Mouse (Mus musculus): ENCODE results near the gene Bach2. TPM values are rescaled to one million over a fixed set of nuclear protein-coding genes. Genes with fewer than 3 reads are reported as not detected.

Bach2 gene
- total RNA-seq, 2 experiments from 2014 or later = 13.7 to 14.0 TPM

DNA sequence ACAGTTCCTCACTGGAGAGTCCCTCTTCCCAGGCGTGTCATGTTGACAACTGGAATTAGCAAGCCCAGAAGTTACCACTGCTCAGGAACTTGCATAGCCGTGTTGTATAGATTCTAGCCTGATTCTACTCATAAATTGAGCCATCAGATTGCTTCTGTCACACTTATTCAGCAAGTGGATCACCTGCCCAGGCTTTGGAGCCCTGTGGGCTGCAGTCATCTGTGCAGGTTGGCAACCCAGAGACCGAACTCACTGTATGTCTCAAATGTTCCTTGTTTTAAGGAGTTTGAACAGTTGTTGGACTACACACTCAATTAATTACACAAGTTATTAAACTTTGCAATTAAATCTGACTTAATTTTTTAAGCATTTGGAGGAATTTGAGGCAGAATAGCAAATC is 61.4 kb downstream of the Bach2 start:
- no peak for DNase-seq

DNA sequence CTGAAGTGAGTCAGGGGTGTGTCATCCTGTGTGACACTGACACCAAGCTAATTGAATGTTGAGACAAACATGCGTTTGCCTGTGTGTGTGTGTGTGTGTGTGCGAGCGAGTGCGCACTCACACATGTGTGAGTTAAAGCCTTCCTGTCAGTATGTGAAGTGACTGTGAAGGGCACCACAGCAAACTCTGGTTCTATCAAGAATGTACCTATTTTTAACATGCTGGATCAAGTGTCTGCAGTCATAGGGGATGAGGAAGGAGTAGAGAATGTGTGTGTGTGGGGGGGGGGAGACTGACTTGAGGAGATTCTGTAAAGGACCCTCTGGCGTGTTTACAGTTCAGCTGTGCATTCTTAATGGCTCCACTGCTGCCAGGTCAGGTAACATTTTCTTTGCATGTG is 64.1 kb downstream of the Bach2 start:
- DNase-seq = no peak

DNA sequence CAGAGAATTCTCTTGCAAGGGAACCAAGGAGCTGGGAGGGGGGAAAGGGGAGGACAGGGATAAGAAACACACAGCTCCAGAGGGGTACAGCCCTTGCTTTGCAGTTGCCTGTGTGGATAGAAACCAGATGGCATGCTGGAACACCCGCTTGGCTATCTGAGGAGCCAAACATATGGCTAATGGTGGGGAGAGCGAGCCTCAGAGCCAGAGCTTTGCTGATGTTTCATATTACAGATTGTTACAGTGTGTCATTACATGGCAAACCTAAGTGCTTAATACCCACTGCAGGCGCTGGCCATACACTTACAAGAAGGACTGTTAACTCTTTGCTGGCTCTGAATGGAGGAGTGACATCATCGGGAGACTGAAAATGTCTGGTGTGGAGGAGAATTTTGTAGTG is 64.5 kb downstream of the Bach2 start:
- DNase-seq = peak; percentile 27 to 42

DNA sequence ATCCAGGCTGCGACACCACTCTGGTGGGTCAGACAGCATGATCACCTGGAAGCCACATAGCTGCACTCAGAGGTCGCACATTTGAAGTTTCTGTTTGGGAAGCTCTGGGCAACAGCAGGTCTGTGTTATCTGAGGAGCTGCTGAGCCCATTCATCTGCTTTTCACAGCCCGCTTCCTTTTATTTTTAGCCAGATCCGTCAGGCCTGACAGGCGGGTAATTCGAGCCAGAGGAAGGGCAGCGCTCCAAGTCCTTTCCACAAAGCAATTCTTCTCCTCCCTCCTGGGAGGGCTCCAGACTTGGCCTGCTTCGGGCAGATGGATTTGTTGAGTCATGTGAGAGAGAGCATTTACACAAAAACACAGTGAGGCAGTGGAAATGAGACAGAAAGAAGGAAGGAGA is 65.1 kb downstream of the Bach2 start:
- DNase-seq = peak; percentile 90 to 91

DNA sequence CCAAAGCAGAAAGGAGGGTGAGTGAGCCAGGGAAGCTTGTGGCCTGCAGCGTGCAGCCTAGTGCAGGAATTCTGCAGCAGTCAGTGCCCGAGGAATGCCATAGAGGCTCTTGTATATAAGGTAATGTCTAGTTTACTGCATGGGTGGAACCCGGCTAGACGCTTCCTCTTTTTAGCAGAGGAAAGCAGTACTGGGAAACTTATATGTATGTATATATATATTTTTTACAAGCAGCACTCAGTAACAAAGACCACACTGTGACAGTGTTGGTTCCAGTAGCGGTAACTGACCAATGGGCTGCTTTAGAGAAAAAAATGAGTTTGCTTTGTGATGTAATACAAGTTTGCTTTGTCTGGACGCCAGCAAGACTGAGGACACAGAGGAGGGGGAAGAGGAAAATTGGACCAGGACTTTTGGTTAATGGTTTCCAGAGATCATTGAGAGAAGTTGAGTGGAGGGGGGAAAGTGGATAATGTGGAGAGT is 65.7 kb downstream of the Bach2 start:
- no peak for DNase-seq

DNA sequence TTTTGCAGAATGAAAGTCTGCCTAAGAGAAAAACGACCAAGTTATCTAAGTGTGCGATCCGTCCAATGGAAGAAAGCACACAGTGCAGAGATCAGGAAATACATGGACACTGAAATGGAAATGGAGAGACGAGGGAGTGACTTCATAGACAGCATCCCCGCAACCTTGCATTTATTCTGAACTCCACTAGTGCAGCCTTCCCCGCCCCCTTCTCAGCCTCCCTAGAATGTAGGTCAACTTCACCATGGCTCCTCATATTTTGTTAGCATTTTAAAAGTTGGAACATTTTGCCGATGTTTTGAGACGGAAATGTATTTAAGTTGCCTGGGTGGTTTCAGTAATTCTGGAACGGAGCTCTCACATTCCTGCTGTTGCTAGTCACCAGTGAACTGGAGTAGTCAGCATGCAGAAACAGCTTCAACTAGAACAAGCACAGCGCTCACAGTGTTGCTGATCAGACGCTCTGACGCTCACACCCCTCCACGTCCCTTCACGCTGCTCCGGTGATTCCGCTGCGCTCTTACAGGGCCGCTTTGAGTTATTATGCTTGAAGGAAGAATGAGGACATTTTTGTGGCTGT is 66.5 kb downstream of the Bach2 start:
- DNase-seq = no peak

DNA sequence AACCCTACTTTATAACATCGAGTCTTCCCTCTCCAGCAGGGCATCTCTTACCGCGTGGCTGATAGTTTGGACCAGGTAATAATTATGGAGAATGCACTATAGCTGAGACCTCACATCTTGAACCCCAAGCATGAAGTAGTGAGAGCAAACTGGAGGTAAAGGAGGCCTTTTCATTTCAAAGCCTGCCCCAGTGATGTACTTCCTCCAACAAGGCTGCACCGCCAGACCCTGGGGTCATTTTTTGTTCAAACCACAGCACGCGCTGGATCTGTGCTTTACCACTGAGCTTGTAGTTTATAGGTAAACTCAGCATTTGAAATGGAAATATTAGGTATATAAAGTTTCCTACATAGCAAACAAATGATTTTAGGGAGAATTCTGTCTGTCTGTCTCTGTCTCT is 67.1 kb downstream of the Bach2 start:
- DNase-seq = no peak

DNA sequence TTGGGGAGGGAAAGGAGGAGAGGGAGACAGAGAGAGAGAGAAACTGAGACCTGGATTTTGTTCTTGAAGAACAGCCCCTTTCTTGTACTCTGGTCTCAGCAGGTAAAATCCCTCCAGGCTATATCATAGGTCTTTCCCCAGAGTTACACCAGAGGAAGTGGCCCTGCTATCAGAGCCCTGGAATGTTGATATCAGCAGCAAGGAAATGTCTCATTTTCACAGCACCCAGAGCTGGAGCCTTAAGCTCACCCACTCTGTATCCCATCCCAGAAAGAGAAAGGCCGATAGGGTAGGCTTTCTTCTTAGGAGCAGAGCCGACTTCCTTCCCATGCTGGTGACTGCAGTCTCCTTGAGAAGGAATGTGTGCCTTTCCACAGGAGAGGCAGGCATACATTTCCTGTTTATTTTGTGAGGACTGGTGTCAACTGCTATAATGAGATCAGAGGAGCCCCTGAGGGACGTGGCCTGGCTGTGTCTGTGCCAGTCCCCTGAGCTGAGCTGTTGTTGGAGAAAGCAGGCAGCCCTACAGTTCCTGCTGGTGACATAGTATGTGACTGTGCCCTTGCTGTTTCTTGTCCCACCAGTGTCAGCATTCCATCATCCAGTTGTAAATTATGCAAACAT is 67.7 kb downstream of the Bach2 start:
- DNase-seq = no peak

DNA sequence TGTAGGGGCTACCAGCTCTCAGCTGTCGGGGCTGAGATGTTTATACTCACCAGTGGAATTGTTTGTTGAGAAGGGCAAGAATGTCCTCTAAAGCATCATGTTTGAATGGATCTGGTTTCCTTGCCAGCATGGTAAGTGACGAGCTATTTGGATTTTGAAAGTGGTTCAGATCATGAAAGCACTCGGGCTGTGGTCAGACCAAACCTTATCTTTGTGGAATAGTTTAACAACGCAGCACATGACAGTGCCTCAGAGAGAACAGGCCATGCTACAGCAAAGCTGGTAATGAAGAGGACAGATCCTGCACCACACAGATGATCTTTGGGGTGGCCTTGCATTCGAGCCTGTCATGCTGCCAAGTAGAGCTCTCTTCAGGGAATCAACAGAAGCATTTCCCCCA is 68.6 kb downstream of the Bach2 start:
- no peak for DNase-seq

DNA sequence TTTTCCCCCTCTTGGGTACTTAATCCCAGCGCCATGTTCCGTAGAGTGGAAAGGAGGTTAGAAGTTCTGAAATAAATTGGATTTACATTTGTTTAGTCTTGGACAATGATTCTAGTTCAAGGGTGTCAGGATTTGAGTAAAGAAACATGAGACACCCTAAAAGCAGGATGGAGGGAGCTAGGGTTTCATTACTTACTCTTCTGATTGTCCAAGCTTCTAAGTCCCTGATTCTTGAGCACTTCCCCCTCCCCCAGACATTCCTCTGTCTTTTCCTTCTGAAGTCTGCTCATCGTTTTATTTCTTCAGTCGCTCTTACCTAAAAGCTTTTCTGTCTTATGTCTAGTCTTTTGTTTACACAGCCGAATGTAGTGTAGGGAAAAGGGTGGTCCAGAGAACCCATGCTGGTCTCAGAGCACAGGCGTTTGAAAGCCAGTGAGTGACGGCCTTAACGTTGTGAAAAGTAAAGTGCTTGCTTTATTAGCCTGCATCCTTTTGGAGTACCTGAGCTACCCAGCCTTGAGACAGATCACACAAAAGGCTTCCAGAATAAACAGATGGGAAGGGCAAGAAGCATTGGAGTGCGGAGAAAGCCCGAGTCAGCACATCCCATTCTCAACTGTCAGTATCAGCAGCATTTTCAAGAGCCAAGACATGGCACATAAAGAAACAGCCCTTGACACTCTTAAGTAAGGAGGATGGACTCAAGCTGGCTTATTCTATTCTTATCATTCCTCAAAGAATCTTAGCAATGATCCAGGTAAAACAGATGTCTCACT is 73.8 kb downstream of the Bach2 start:
- no peak for DNase-seq

DNA sequence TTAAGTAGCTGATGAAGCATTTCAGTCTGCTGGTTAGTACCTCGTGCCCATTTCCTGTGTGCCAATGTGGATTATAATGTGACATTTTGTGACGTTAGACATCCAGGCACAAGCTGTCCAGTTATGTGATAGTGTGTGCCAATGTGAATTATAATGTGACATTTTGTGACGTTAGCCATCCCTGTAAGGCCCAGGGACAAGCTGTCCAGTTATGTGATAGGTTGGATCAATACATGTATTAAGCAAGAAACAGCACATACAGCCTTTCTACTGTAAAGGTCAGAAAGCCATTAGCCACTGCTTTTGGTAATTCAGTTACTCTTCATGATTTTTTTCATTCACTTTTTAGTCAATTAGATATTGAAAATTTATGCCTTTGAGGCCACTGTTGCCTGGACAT is 76.3 kb downstream of the Bach2 start:
- DNase-seq = no peak

DNA sequence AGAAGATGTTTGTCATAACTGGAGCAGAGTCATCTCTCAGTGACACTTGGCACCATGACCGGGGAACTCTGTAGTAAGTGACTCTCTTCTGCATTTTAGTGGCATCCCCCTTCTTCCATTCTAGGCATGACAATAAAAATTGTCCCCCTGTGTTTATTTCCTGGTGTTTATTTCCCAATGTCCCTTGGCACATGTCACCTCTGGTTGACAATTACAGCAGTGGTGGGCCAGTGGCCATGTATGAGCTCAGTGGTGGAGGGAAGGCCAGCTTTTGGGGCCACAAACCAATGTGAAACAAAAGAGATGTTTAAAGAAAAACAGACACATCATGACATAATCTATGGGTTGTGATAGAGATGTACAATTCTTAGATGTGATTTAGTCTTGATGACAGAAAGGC is 80.0 kb downstream of the Bach2 start:
- DNase-seq = no peak

DNA sequence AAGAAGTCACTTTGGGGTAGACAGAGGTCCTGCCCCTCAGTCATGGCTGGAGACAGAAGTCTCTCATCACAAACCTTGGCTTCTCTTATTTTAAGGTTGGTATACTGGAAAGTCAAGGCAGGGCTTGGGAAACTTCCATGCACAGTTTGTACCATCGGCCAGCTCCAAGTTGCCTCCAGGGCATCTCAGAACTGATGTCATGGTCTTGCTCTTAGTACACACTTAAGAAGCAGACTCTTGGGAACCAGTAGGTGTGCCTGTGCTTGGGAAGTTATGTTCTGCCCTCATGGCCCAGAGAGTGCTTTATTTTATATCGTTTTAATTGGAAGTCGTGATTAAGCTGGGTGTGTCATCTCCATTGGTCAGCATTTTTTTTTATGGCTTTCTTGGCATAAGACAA is 80.7 kb downstream of the Bach2 start:
- DNase-seq = no peak

DNA sequence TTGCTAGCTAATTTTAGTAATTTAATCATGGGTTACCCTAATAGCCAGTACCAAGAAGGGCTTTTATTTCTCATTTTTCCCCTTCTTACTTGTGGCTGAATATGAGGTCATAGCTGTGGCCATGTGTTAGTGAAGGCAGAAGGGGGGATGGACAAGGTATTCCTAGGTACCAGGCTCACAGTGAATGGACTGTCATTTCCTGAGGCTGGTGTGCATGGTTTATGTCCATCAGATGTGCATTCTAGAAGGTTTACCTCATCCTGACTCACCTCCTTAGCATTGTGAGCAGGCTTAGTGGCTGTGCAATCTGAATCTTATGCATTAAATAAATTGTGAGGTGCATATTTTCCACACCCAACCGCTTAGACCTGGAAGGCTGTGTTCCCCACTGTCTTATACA is 81.4 kb downstream of the Bach2 start:
- DNase-seq = no peak

DNA sequence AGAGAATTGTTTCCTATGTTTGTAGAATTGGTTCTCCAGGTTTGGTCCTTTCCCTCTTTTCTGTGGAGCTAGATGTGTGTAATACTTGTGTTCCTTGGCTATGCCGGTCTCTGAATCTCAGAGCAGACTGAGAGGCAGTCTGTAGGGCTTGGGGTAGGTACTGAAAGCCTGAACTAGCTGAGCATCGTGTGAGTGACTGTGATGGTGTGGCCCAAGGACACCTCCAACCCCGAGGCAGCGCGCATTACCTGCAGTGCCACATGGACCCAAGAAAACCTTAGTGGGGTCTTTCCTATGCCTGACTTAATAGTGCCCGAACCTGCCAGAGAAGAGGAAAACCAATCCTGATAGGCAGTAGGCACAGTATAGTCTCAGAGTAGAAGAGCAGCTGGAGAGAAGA is 85.5 kb downstream of the Bach2 start:
- DNase-seq = no peak

DNA sequence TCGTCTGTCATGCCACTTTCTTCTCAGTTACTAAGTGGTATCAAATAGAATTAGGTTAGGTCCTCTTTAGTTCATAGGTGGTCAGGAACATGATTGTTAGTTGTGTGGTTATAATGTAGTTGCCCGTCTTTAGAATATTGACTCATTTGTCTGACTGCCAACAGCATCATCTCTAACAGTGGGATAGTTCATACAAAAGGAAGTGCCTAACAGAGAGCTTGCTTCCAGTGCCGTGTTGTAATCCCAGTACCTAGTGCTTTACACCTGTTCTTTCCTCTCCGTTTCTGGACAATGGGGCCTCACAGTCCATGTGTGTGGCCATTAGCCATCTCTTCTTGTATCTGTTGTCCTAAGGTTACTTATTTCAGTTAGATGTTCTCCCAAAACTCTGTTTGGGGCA is 86.4 kb downstream of the Bach2 start:
- DNase-seq = no peak

DNA sequence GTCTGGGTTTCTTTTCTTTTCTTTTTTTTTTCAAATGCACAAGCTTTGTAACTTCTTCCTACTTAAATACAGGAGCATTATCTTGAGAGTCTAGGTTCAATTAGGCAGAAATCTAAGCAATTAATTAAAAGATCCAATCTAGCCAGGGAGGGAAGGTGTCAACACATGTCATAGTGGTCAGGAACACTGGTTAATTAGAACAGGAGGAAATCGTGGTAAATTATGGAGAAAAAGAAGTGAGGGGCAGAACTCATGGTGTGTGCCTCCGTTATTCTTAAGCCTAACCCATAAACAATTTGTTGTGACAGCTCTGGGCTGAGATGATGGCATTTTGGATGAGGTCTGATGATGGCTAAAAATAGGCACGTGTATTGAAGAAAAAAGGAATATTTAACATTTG is 87.0 kb downstream of the Bach2 start:
- DNase-seq = no peak

DNA sequence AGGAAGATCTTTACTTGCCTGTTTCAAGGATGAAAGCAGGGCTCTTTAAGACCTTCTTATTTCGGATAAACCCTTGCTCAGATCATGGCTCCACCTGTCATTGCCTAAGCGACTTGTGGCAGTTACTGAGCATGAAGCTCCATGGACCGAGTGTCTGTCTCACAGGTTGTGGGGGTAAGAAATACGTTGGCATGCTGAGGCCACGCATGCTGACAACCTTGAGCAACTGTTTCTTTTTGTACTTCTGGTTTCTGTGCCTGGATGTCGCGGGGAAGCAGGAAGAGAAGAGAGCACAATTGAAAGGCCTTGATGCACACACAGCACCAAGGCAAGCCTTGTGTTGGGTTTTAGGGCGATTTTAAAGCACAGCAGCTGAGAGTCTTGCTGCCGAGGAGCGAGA is 87.7 kb downstream of the Bach2 start:
- no peak for DNase-seq

DNA sequence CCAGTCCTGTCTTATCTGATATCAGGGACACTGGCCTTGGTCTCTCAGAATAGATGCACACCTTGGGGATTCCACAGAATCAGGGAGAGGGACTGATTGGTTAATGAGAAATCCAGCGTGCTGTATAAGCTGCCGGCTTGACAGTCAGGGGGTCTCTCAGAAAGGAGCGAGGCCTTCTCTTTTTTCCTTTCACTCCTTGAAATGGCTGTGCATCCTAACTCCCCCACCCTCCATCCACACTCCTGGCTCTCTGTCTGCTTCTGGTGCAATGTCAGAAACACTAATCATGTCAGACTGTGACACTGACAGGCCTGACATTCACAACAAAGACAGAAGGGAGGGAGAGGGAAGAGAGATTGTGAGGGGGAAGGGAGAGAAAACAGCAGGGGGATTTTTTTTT is 88.3 kb downstream of the Bach2 start:
- no peak for DNase-seq

DNA sequence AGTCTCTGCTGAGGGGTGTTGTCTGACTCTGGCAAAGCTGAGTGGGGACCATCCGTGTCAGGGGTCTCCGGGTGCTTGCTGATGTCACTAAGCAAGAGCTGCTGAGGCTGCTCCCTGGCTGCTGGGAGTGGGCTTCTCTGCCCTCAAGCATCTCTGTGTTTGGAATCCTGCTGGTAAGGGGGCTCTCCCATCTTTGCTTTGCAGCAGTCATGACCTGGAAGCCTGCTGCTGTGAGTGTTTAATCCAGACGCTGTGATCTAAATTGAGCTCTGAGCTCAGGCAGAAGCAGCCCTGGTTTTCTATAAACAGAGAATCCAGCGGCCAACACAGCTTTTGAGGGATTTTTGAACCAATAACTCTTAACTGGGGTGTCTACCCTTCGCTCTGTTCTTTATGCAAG is 89.0 kb downstream of the Bach2 start:
- no peak for DNase-seq

DNA sequence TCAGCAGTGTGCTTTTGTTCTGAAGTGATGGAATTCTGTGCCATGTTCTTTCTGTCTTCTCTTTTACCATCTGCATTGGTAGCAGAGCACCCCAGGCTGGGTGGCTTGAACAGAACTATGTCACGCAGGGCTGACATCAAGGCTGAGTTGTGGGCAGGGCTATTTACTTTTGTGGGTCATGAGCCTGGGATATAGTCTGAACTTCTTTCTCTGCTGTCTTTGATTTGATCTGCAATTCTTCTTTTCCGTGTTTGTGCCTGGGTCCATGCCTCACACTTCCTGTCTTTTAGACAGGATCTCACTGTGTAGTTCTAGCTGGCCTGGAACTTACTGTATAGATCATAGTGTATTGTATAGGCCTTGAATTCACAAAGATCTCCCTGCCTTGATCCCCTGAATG is 90.0 kb downstream of the Bach2 start:
- no peak for DNase-seq

DNA sequence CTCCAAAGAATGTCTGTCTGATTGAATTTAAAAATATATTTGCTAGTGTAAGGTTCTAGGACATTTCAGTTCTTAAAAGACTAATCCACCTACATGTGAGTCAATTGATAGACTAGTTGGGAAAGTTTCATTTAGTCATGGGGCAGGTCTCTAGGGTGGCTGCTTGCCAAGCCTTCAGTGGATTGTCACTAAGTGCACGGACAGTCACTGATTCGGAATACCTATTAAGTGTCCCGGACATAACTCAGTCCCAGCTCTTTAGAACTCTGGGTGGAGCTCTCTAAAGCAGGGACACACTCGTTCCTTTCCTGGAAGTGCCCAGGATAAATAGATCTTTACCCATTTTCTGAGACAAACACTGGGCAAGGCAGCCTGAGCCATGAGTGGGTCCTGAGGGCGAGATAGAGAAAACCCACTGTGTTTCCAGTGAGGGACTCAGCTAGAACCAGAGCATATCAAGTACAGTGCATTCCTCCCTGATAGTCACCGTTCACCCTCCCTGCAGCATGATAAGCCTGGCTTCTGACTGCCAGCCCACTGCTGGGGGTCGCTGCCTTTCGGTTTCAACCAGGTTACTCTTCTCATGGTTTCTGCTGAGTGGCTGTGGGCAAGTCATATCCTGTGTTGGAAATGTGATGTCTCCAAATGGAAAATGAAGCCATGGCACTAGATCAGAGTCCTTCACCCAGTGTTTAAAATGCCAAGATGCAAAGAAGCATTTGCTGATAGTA is 92.1 kb downstream of the Bach2 start:
- no peak for DNase-seq

DNA sequence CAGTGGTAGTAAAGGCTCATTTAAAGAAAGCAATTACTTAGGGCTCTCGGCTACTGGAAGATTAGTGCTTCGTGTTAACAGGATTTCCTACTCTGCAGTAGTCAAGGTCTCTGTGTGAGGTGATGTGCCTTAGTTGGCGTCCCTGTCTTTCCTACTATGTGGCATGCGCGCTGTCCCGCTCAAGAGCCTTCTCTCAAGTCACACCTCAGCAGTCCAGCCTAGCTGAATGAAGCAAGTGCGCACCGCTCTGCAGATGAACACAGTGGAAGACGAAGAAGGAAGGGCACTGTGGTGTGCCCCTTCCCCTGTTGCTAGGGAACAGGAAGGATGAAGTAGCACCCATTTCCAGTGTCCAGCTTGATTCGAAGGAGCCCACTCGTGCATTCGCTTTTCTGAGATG is 93.4 kb downstream of the Bach2 start:
- no peak for DNase-seq
